Mouse (Mus musculus) testis, postnatal 10 days (tissue): ENCODE results near the gene Wdr12.
A peak's percentile ranks its signal among the peaks of the same experiment; 100 is the strongest.
"Not testable (repeated sequence)": the region's sequence is repeated elsewhere in the genome, so short reads cannot be mapped to it uniquely, and the experiment has no call there.

Experiments used
- DNase-seq: peaks from one replicate; pipeline ENCODE4 v3.0.0; 2021; ENCODE audit warnings: low spot score

Gene Wdr12

GRCm38 (mm10) chr1:60098024-60098781, at the start of gene Wdr12, which contains the start of gene Carf:
Gene Wdr12, minus strand, starts transcription at chr1:60098645.
Gene Carf, plus strand, starts transcription at chr1:60098247.
- DNase-seq = peak; percentile 97

GRCm38 (mm10) chr1:60137346-60137745, 38.9 kb upstream of the Wdr12 start:
- DNase-seq = no peak

GRCm38 (mm10) chr1:60117721-60118455, 19.4 kb upstream of the Wdr12 start:
- DNase-seq = no peak

- no peak for DNase-seq
These were observed 6.1 kb upstream of the Wdr12 start for GRCm38 (mm10) chr1:60104582-60104981.

GRCm38 (mm10) chr1:60098839-60099238, 394 bp upstream of the Wdr12 start:
- DNase-seq = no peak

- DNase-seq = peak; percentile 72
These were observed 995 bp downstream of the Wdr12 start for GRCm38 (mm10) chr1:60097277-60098023.

- no peak for DNase-seq
These were observed 1.7 kb downstream of the Wdr12 start for GRCm38 (mm10) chr1:60096572-60097276.

- no peak for DNase-seq
These were observed 22.0 kb downstream of the Wdr12 start for GRCm38 (mm10) chr1:60076411-60076810.

GRCm38 (mm10) chr1:60075590-60075989, 22.9 kb downstream of the Wdr12 start:
- no peak for DNase-seq

- DNase-seq = no peak
These were observed 23.5 kb downstream of the Wdr12 start for GRCm38 (mm10) chr1:60074935-60075334.

GRCm38 (mm10) chr1:60070725-60071124, 27.7 kb downstream of the Wdr12 start:
- not testable (repeated sequence) for DNase-seq

- no peak for DNase-seq
These were observed 42.1 kb downstream of the Wdr12 start for GRCm38 (mm10) chr1:60056310-60056709.

GRCm38 (mm10) chr1:60054659-60055058, 43.8 kb downstream of the Wdr12 start:
- DNase-seq = no peak

GRCm38 (mm10) chr1:60047481-60047880, 51.0 kb downstream of the Wdr12 start:
- DNase-seq = not testable (repeated sequence)

- no peak for DNase-seq
These were observed 53.9 kb downstream of the Wdr12 start for GRCm38 (mm10) chr1:60044595-60044994.

GRCm38 (mm10) chr1:60042796-60043469, 55.5 kb downstream of the Wdr12 start, which contains the start of gene Ica1l:
Gene Ica1l, minus strand, starts transcription at chr1:60043184.
- peak; percentile 82 for DNase-seq

- DNase-seq = peak; percentile 47
These were observed 56.0 kb downstream of the Wdr12 start for GRCm38 (mm10) chr1:60042398-60042795.

- DNase-seq = no peak
These were observed 63.4 kb downstream of the Wdr12 start for GRCm38 (mm10) chr1:60035044-60035443.
